Mouse (Mus musculus) ES-E14 (cell line): Measurements from ENCODE around the gene Meig1.

Experiments
- HCFC1 ChIP-seq: IDR thresholded peaks from 2 replicates; pipeline ENCODE4 v1.6.1; 2012; ENCODE audit warnings: low read length, inconsistent platforms, borderline replicate concordance; ENCODE audit not compliant: insufficient read depth
- MAFK ChIP-seq: IDR thresholded peaks from 2 replicates; pipeline ENCODE4 v1.6.1; 2014; ENCODE audit warnings: mild to moderate bottlenecking, low read depth, low read length, inconsistent platforms; ENCODE audit not compliant: insufficient read depth
- ZC3H11A ChIP-seq: IDR thresholded peaks from 2 replicates; pipeline ENCODE4 v1.6.1; 2012; ENCODE audit warnings: low read depth, mild to moderate bottlenecking, inconsistent platforms, low read length, borderline replicate concordance
- ZNF384 ChIP-seq: IDR thresholded peaks from 2 replicates; pipeline ENCODE4 v1.6.1; 2012; ENCODE audit warnings: low read depth, low read length, inconsistent platforms

- no peak for TF ChIP-seq ZC3H11A
- TF ChIP-seq HCFC1, result no peak
- TF ChIP-seq ZNF384, result no peak
- no peak for TF ChIP-seq MAFK
Observed at GRCm38 (mm10) chr2:3445984-3446383, 23.5 kb upstream of the Meig1 start.
